Mouse (Mus musculus) spleen, adult 12 weeks (tissue): Measurements from ENCODE around the gene Kif17.
A peak's percentile ranks its signal among the peaks of the same experiment; 100 is the strongest.

Source experiments
- DNase-seq: peaks from one replicate; pipeline ENCODE4 v3.0.0; 2022; ENCODE audit warnings: low spot score

The Kif17 gene

DNA sequence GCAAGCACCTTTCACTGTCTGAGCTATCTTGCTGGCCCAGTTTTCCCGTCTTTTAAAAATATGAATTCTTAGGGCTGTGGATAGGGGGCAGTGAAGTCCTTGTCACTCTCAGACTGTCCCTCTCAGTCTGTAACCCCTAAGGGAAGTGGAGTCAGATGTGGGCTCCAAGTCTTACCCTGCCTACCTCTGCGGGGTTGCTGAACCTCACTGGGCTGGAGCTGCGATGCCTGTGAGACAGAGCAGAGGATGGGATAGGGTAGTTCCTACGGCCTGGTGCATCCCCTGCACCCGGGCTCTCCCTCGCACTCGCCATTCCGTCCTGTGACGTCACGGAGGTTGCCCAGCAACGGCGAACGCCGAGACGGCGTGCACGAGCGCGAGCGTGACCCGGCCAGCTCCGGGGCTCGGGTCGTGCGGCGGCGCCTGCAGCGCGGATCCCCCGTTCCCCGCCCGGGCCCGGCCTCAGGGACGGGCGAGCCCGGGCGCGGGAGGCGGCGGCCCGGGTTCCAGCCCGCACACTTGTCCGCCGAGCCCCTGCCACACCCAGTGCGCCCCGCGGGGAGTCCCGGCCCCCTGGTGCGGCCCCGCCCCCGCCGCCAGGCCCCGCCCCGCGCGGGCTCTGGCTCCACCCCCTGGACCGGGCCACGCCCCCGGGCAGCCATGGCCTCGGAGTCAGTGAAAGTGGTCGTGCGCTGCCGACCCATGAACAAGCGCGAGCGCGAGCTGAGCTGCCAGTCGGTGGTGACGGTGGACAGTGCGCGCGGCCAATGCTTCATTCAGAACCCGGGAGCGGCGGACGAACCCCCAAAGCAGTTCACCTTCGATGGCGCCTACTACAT is 11.8 kb downstream of the Kif17 start:
- peak; percentile 74 for DNase-seq

DNA sequence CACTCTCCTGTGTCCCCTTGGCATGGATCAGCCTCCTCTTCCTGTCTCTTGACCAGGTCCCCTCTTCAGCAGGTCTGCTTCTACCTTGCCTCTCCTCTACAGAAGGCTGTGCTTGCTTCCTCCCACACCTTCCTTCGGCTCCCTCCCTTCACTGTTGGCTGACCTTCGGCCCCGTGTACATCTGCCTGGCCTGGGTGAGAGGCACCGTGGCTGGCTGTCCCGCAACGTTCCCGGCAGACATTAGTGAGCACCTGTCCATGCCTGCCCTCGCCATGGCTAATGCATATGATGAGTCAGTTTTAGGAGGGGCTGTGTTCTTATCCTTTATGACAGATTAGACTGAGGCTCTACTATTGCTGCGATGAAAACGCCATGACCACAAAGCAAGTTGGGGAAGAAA is 17.6 kb downstream of the Kif17 start:
- DNase-seq: no peak

DNA sequence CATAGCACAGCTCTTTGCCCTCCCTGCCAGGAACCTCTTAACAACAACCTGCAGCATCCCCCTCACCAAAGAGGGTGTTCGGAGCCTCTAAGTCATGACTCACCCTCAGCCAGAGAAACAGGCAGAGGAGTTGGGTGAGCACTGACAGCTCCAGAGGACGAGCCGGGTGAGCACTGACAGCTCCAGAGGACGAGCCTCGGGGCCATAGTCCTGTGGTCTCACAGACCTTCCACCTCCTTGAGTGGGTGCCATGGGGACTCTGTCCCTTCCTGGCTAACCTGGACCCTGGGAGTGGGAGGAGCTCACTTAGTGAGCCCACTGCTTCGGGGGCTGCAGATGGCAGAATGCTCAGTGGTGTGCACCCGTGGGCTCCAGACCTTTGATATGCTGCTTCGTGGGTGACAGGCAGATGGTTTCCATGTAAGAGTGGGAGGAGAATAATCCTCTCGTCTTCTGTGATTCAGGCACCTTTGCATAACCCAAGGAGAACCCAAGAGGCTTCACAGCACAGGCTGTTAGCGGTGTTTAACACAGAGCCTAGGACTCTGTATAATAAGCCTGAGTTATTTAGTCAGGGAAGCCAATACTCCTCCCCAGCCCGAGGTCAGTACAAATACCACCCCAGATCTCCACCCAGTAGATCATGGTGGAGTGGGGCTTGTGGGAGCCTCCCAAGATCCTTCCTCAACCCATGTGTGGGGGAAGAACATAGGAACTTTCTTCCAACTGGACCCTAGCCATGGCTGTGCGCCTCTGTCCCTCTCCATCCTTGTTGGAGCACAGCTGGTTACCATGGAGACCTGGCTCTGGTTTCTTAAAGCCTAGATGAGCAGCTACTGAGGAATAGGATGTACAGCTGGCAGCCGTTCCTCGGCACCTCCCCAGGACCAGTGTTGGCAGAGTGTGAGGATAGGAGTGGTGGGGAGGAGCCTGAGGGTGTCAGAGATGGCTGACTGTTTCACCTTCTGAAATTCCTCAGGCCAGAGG is 22.1 kb downstream of the Kif17 start:
- no peak for DNase-seq

DNA sequence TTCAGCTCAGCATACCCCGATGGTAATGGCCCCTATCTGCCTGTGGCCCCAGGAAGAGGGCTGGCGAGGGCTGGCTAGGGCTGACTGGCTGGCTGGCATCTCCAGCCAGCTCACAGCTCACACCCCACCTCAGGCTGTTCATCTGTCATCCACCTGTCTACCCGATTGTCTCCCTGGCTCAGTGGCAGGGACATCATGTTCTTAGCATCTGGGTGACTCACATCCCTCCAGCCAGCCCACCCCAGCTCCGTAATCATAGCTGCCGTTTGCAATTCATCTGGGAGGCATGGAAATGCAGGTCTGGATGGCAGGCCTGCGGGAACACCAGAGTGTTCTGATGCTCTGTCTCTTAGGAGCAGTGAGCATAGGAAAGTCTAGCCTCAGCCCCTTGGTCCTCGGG is 28.1 kb downstream of the Kif17 start:
- no peak for DNase-seq

DNA sequence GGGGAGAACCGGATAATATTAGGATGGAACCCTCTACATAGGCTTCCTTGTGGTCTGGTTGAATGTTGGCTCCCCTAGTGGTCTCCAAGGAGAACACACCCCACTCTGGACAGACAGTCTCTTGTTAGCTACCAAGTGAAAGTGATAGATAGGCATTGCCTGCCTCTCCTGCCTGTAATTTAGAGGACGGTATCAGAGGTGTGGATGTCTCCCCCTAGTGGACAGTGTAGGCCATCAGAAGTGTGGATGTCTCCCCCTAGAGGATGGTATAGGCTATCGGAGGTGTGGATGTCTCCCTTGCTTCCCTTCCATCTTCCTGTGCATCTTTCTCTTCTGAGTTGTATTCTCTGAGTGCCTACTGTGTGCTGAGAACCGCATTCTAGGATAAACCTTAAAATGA is 32.6 kb downstream of the Kif17 start:
- DNase-seq: peak; percentile 56

DNA sequence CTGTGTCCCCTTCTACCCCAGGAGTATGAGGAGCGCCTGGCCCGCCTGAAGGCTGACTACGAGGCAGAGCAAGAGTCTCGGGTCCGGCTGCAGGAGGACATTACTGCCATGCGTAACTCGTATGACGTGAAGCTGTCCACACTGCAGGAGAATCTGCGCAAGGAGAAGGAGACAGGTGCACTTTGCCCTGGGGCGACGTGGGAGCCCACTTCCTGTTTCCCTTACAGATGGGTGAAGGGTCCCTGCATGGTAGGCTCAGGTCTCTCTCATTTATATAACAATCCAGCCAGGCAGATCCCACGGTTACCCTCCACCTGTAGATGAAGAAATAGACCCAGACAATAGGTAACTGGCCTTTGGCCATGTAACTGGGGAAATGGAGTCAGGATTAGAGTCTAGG is 36.2 kb downstream of the Kif17 start:
- no peak for DNase-seq

DNA sequence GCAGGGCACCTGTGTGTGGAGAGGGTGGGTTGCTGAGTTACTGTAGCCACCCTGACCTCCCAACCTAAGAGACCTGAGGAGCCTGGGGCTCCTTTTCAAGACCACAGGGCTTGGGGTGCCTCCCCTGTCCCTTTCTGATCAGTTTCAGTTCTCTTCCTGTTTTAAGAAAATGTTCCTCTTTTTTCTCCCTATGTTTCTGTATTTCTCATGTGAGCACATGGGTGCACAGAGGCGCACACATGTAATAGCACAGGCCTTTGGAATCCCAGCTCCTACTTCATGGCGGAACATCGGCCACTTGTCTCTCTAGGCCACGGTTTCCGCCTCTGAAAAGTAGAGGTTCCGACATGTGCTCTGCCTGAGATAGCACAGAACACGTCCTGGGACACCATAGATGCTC is 38.5 kb downstream of the Kif17 start:
- no peak for DNase-seq

DNA sequence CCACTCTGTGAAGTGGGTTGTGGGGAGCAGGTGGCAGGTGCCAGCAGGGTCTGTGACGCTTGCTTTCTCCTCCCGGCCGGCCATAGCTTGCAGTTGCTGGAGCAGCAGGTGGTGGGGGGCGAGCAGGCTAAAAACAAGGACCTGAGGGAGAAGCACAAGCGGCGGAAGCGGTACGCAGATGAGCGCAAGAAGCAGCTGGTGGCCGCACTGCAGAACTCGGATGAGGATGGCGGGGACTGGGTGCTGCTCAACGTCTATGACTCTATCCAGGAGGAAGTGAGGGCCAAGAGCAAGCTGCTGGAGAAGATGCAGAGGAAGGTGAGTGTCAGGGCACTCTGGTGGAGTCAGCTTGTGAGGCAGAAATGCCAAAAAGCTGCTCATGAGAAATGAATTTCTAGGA is 41.8 kb downstream of the Kif17 start:
- no peak for DNase-seq

DNA sequence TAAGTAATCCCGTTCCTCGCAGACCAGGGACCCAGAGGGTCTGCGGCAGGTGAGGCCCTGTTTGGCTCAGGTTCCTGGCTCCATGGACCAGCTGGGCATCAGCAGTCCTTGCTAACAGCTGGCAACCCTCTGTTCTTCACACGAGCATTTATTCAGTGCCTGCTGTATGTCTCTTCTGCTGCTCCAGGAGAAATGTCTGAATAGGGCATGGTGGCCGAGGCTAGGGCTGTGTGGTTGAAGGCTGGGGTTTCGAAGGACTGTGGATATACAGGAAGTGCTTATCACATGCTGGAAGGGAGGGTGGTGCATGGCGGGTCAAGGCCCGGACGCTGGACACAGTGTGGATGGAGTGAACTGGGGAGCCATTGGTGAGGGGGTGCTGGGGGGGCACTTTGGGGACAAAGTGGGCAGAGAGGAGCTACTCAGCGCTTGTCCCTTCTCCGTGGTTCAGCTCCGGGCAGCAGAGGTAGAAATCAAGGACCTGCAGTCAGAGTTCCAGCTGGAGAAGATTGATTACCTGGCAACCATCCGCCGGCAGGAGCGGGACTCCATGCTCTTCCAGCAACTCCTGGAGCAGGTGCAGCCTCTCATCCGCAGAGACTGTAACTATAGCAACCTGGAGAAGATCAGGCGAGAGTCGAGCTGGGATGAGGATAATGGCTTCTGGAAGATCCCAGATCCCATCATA is 43.2 kb downstream of the Kif17 start:
- DNase-seq: no peak

DNA sequence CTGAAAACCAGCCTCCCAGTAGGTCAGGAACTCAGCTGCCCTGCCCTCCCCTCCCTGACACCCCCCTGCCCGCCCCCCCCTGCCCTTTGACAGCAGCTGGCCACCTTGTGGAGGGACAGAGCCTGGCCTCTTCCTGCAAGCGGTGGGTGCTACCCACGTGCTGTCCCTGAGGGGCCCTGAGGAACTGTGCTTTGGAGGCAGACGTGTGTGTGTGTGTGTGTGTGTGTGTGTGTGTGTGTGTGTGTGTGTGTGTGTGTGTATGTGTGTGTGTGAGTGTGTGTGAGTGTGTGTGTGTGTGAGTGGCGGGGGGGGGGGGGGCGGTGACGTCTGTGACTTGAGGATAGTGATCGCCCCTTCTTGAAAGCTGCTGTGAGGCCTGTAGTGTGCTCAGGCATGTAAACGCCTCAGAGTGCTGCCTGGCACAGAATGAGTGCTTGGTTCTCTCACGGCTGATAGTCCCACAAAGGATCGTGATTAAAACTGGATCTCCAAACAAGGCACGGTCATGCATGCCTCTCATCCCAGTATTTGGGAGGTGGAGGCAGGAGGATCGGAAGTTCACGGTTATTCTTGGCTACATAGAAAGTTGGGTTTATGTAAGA is 43.8 kb downstream of the Kif17 start:
- no peak for DNase-seq

DNA sequence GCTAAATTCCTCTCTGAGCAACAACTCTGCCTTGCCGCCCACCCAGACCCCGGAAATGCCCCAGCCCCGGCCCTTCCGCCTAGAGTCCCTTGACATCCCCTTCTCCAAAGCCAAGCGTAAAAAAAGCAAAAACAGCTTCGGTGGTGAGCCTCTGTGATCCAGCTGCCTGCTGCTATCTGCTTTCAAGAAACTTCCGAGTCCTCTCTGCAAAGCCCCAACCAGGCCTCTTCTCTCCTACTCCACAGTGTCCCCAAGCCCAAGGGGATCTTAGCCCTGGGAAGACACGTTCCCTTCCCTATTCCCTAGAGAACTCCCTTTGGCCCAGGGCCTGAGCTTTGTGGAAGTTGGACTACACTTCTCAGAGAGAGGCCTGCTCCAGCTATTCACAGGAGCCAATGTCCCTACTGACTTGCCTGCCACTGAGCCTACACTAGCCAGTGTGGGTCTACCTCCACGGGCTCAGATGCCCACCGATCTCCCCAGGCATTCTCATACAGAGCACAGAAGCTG is 51.1 kb downstream of the Kif17 start:
- no peak for DNase-seq

DNA sequence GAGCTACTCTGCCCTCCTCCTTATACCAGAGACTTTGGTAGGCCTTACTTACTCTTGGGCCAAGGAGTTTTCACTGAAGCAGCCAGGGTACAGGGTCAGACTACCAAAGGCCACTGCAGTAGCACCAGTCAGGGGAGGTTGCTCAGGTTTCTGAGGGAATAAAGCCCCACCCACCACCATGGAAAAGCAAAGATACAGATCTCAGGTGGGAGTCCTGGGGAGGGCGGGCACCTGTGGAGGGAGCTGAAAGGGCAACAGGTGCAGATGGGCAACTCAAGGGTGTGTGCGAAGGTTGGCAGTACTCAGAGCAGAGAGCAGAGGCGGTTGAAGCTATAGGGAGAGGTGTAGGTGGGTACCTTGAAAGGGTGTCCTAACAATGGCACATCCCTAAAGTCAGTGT is 52.8 kb downstream of the Kif17 start:
- no peak for DNase-seq

DNA sequence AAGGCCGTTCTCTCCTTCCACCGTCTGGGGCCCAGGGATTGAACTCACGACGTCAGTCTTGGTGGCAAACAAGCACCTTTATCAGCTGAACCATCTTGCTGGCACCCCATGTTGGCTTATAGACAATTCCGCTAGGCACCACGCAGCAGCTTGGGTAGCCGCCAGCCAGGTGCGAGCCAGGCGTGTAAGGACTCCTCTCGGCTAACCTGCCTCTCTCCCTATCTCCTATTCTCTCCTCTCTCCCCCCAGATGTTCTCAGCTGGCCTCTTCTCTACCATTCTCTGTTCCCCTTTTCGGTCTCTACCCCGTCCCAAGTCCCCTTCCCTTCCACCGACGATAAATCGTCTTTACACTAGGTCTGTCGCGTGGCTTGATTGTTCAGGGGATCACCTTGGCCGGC is 53.5 kb downstream of the Kif17 start:
- peak; percentile 27 for DNase-seq

DNA sequence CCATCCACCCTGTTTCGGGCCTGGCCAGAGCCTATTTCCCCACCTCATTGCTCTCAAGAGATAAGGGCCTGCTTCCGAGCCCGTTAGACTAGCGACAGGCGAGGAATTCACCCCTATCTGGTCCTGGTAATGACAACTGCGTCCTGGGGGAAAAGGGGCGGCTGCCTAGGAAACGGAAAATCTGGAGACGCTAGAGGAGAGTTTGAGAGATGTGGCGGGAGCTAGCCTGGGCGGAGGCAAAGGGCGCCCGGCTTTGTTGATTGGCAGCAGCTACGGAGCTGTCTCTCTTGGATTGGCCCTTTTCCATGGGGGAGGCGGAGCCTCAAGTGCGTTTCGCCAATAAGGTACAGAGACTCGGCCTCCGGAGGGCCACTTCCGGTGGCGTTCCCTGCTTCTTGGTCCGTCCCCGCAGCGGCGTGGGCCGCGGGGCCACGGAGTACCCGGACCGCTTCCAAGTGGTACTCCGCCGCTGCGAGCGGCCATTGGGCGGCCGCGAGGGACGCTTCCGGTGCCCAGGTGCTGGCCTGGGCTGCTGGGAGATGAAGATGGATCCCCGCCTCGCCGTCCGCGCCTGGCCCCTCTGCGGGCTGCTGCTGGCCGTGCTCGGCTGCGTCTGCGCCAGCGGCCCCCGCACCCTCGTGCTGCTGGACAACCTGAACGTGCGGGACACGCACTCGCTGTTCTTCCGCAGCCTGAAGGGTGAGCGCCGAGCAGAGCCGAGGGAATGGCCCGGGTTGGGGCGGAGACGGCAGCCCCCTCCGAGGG is 54.3 kb downstream of the Kif17 start, which contains the start of gene Ddost:
Gene Ddost, plus strand, starts transcription at position 391 of the 765 bp plus-strand sequence.
- peak; percentile 96 for DNase-seq

DNA sequence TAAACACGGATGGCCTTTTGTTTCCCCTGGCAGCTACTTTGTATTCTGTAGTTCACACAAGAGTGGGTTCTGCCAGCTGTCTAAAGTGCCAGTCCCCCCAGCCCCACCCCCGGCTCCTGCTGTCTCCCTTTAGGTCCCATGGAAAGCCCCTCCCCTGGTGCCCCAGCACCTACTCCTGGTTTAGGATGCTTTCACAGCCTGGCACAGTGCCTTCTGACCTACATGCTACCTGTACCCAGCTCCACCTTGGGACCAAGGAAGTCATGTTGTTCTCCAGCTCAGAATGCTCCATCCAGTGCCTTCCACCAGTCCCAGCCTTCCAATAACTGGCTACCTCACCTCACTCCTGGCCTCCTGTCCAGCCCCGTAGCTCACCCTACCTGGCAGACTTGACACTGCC is 56.8 kb downstream of the Kif17 start:
- no peak for DNase-seq

DNA sequence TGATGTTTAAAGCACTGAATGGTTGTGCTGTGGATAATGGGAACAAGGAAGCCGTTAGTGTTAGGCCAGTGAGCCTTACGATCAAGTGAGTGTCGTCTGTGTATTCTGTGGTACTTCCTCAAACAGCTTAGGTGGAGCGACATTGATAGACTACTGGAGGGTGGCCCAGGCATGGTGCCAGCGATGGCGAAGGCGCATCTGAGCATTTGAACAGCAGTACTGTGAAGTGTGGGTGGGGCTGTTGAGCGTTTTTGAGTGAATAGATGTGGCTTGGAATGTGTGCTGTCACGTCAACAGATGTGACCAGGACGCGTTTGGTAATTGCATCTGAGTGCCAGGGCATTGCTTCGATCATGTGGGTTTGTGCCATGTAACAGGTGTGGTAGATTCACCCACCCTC is 57.5 kb downstream of the Kif17 start:
- no peak for DNase-seq

DNA sequence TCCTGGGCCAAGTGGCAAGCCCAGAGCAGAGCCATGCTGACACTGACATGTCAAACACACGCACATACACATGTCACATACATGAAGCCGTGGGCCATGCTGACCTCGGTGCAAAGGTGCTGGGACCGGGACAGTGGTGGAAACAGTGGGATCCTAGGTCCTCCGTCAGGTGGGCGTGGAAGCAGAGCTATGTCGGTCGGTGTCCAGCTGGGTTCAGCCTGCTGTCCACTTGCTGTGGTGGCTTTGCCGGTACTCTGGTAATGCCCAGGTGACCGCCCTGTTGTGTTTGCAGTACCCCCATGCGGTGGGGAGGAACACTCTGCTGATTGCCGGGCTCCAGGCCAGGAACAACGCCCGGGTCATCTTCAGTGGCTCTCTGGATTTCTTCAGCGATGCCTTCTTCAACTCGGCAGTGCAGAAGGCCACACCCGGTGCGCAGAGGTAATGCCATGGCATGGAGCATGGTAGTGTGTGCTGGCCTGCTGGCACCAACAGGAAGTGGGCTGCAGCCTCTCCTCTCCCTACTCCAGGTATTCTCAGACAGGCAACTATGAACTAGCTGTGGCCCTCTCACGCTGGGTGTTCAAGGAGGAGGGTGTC is 60.2 kb downstream of the Kif17 start:
- no peak for DNase-seq

DNA sequence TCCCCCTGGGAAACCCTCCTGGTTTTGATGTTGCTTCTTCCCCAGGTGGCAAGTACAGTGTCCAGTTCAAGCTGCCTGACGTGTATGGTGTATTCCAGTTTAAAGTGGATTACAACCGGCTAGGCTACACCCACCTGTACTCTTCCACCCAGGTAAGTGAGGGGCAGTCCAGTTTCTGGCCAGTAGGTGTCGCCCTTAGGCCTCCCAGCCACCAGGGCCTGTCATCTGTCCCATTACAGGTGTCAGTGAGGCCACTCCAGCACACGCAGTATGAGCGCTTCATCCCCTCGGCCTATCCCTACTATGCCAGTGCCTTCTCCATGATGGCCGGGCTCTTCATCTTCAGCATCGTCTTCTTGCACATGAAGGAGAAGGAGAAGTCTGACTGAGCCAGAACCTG is 61.4 kb downstream of the Kif17 start:
- no peak for DNase-seq

DNA sequence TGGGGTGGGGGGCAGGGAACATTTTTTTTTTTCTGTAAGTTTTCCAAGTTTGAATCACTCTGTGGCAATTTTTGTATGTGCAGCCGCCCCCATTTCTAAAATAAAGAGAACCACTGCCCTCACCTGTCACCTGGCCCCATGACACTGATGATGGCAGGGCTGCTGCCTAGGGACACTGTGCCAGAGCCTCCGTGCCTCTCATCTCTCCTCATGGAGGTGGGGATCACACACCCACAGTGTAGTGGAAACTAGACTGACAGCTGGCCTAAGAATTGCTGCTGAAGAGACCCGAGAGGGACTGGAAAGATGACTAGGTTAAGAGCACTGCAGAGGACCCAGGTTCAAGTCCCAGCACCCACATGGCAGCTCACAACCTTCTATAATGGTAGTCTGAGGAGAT is 61.9 kb downstream of the Kif17 start:
- DNase-seq: no peak

DNA sequence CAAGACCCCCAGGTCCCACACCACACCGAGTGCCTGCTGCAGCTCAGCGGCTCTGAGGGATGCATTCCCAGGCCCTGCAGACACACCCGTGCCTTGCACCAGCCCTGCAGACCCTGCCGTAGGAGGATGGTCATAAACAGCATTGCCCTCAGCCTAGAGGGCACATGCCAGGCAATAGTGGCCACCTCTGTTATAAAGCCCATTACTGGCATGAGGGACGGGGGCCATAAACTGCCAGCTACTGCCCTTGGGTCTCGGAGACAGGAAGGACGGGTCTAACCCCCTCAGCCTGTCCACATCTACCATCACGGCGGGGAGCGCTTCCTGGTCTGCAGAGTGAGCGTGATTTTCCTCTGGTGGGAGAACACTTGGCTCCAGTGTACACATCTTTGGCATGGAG is 62.8 kb downstream of the Kif17 start:
- no peak for DNase-seq

DNA sequence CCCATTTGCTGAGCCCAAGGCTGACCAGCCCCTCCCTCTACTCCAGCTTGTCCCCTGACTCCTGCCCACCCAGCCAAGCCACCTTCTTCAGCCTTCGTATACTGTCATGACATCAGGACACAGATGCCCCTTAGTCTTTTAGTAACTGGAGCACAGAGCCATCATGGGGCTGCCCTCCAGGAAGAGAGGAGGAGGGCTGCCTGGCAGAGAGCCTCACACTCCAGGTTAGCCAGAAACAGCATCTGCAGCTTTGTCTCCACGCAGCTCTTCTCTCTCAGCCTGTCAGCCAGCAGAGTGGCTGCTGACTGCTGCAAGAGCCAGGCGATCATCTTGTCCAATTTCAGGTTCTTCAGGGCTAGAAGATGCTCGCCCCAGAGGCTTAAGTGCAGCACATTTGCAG is 63.6 kb downstream of the Kif17 start:
- no peak for DNase-seq
